Mouse (Mus musculus): ENCODE results near the gene Nkd1. TPM values are rescaled to one million over a fixed set of nuclear protein-coding genes. Genes with fewer than 3 reads are reported as not detected.
A peak's percentile ranks its signal among the peaks of the same experiment; 100 is the strongest.

The Nkd1 gene
- polyA plus RNA-seq, 1 experiment, result 9.3 TPM

DNA sequence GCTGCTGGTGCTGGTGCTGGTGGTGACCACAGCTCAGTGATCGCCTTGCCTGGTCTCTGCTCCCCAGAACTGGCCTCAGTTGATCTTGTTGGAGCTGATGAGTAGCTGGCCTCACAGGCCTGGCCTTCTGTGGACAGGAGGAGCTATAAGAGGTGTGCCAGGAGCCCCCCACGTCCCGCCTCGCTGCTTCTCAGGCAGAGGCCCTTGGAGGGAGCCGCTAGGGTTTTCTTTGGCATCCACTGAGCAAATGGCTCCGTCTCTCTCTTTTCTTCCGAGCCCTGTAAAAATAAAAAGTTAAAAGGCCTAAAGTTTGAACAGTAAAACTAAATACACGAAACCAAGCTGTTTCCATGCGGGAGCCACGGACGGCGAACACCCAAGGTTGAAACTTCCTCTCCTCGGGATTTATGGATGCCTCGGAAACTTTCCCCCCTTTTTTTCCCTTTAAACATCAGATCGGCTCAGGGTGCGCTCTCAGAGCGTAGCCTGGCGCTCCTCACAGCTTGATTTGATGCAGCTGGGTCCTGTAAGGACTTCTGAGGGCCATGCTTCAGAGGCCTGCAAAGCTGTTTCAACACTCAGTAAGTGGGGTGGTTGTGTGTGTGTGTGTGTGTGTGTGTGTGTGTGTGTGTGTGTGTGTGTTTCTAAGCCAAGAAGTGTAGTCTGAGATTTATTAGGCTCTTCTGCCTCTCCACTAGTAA is 25.0 kb downstream of the Nkd1 start:
- Histone ChIP-seq H3K4me3 (ENCODE audit: extremely low read depth, insufficient read depth, insufficient read length) (no peak overlapping the region), H3K36me3 (ENCODE audit: control insufficient read depth, insufficient read depth, low read length) (no peaks in the 10 kb centered on the region), H3K4me1 (ENCODE audit: control insufficient read depth, insufficient read depth, insufficient read length) (no peaks in the 10 kb centered on the region), H3K27me3 (ENCODE audit: control insufficient read depth, insufficient read depth, low read length) (no peaks in the 10 kb centered on the region), H3K27ac (ENCODE audit: insufficient read depth, low read length) (no peak overlapping the region)
- DNase-seq (ENCODE audit: low read depth in 1 of 2, low spot score in 2 of 2), result no peak
- TF ChIP-seq CTCF (IDR thresholded peaks at IDR 0.05; ENCODE audit: extremely low read depth, insufficient read depth, insufficient read length, insufficient replicate concordance) (no peak), POLR2A (IDR thresholded peaks at IDR 0.05; ENCODE audit: low read depth, low read length) (no peak)
- WGBS, result 89% methylated on average over 18 of the region's 18 CpGs

DNA sequence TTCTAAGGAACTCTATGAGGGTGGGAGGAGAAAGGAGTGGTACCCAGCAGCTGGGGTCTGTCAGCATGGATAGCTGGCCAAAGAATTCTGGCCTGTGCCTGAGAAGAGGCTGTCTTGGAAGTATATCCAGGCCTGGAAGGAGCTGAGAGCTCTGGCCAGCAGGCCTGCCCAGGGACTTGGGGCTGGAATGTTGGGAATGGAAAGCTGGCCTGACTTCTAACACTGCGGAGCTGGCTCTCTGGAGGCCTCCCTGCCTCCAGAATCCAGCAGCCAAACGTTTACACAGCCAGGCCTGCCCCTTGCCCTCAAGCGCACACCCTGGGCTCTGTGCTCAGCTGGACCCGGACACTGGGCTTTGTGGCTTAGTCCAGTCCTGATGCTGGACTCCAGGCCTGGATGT is 34.5 kb downstream of the Nkd1 start:
- 82% methylated on average over 4 of the region's 4 CpGs for WGBS
- TF ChIP-seq POLR2A (IDR thresholded peaks at IDR 0.05; ENCODE audit: low read depth, low read length) (no peak), CTCF (IDR thresholded peaks at IDR 0.05; ENCODE audit: extremely low read depth, insufficient read depth, insufficient read length, insufficient replicate concordance) (no peak)
- no peaks in the 10 kb centered on the region for H3K27me3 ChIP-seq (ENCODE audit: control insufficient read depth, insufficient read depth, low read length)
- no peak overlapping the region for H3K27ac ChIP-seq (ENCODE audit: insufficient read depth, low read length)
- DNase-seq (ENCODE audit: low read depth in 1 of 2, low spot score in 2 of 2), result no peak
- H3K4me1 ChIP-seq (ENCODE audit: control insufficient read depth, insufficient read depth, insufficient read length), result no peaks in the 10 kb centered on the region
- H3K36me3 ChIP-seq (ENCODE audit: control insufficient read depth, insufficient read depth, low read length), result no peaks in the 10 kb centered on the region
- H3K4me3 ChIP-seq (ENCODE audit: extremely low read depth, insufficient read depth, insufficient read length), result no peak overlapping the region

DNA sequence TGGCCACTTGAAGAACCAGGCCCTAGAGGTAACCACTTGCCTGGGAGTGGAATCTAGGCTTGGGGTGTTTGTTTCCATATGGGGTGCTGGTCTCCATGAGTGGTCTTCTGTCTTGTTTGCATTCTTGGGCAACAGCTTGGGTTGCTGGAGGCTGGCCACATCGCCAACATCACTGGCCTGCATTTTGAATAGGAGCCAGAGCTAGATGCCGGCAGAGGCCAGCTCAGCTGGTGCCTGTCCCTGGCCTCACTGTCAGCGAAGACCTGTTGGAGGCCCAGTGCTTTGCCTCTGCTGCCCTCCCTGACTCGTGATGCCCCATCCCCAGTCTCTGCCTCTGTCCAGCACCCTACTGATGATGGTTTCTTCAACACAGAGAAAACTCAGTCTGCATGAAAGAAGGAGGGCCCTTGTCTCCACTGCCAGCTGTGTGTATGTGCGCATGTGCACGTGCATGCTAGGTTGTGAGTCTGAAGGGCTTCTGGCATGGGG is 38.9 kb downstream of the Nkd1 start:
- TF ChIP-seq CTCF (IDR thresholded peaks at IDR 0.05; ENCODE audit: extremely low read depth, insufficient read depth, insufficient read length, insufficient replicate concordance), result no peak
- TF ChIP-seq POLR2A (IDR thresholded peaks at IDR 0.05; ENCODE audit: low read depth, low read length), result no peak
- H3K4me3 ChIP-seq (ENCODE audit: extremely low read depth, insufficient read depth, insufficient read length), result no peak overlapping the region
- 90% methylated on average over 6 of the region's 6 CpGs for WGBS
- no peaks in the 10 kb centered on the region for H3K36me3 ChIP-seq (ENCODE audit: control insufficient read depth, insufficient read depth, low read length)
- no peaks in the 10 kb centered on the region for H3K27me3 ChIP-seq (ENCODE audit: control insufficient read depth, insufficient read depth, low read length)
- DNase-seq (ENCODE audit: low read depth in 1 of 2, low spot score in 2 of 2), result no peak
- no peaks in the 10 kb centered on the region for H3K4me1 ChIP-seq (ENCODE audit: control insufficient read depth, insufficient read depth, insufficient read length)
- no peak overlapping the region for H3K27ac ChIP-seq (ENCODE audit: insufficient read depth, low read length)

- DNase-seq (ENCODE audit: low read depth in 1 of 2, low spot score in 2 of 2), result no peak
- H3K36me3 ChIP-seq (ENCODE audit: control insufficient read depth, insufficient read depth, low read length), result no peaks in the 10 kb centered on the region
- TF ChIP-seq CTCF (IDR thresholded peaks at IDR 0.05; ENCODE audit: extremely low read depth, insufficient read depth, insufficient read length, insufficient replicate concordance) (no peak), POLR2A (IDR thresholded peaks at IDR 0.05; ENCODE audit: low read depth, low read length) (no peak)
- no peak overlapping the region for H3K4me3 ChIP-seq (ENCODE audit: extremely low read depth, insufficient read depth, insufficient read length)
- H3K27me3 ChIP-seq (ENCODE audit: control insufficient read depth, insufficient read depth, low read length), result no peaks in the 10 kb centered on the region
- WGBS, result 73% methylated on average over 3 of the region's 3 CpGs
- H3K27ac ChIP-seq (ENCODE audit: insufficient read depth, low read length), result no peak overlapping the region
- H3K4me1 ChIP-seq (ENCODE audit: control insufficient read depth, insufficient read depth, insufficient read length), result peaks cover 3% of the 10 kb centered on the region; the same call in 1 of the 2 replicates
Measured at GRCm38 (mm10) chr8:88561402-88561801, 40.2 kb downstream of the Nkd1 start.

DNA sequence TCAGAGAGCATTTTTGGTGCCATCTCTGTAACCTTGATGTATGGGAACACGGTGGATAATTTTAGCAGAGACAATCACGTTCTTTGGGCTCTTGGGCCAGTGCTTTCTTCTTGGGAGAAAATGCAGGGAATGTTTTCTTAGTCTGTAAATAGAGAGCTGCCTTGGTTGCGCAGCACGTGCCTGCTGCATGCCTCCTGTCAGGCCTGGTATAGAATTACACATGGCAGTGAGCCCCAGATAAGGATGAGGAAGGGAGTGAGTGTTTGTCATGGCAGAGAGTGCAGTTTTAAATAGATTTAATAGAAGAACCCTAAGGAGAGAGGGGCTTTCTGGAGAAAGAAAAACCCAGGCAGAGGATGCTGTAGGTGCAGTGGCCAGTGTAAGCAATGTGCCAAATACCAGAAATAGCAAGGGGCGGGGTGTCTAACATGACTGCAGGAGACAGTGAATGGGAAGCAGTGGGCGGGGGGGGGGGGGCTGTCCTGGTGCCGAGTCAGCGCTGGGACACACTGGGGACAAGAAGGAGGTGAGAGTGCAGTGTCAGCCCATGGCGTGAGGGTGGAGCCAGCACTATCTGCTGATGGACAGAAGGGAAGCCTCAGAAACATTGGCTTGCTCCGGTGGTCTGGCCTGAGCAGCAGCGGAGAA is 43.2 kb downstream of the Nkd1 start:
- 78% methylated on average over 11 of the region's 11 CpGs for WGBS
- H3K36me3 ChIP-seq (ENCODE audit: control insufficient read depth, insufficient read depth, low read length), result no peaks in the 10 kb centered on the region
- TF ChIP-seq POLR2A (IDR thresholded peaks at IDR 0.05; ENCODE audit: low read depth, low read length), result no peak
- TF ChIP-seq CTCF (IDR thresholded peaks at IDR 0.05; ENCODE audit: extremely low read depth, insufficient read depth, insufficient read length, insufficient replicate concordance), result no peak
- H3K4me3 ChIP-seq (ENCODE audit: extremely low read depth, insufficient read depth, insufficient read length), result no peak overlapping the region
- H3K27me3 ChIP-seq (ENCODE audit: control insufficient read depth, insufficient read depth, low read length), result 0 out of 2 replicates have a peak, but pooled peaks cover 2% of the 10 kb centered on the region
- H3K27ac ChIP-seq (ENCODE audit: insufficient read depth, low read length), result no peak overlapping the region
- peaks cover 20% of the 10 kb centered on the region; the same call in 1 of the 2 replicates for H3K4me1 ChIP-seq (ENCODE audit: control insufficient read depth, insufficient read depth, insufficient read length)
- no peak for DNase-seq (ENCODE audit: low read depth in 1 of 2, low spot score in 2 of 2)

- 0 out of 2 replicates have a peak, but pooled peaks cover 2% of the 10 kb centered on the region for H3K27me3 ChIP-seq (ENCODE audit: control insufficient read depth, insufficient read depth, low read length)
- H3K4me1 ChIP-seq (ENCODE audit: control insufficient read depth, insufficient read depth, insufficient read length), result peaks cover 36% of the 10 kb centered on the region; the same call in 1 of the 2 replicates
- TF ChIP-seq CTCF (IDR thresholded peaks at IDR 0.05; ENCODE audit: extremely low read depth, insufficient read depth, insufficient read length, insufficient replicate concordance) (no peak), POLR2A (IDR thresholded peaks at IDR 0.05; ENCODE audit: low read depth, low read length) (no peak)
- H3K4me3 ChIP-seq (ENCODE audit: extremely low read depth, insufficient read depth, insufficient read length), result no peak overlapping the region
- peak; percentile 33 to 69 for DNase-seq (ENCODE audit: low read depth in 1 of 2, low spot score in 2 of 2)
- H3K36me3 ChIP-seq (ENCODE audit: control insufficient read depth, insufficient read depth, low read length), result no peaks in the 10 kb centered on the region
- H3K27ac ChIP-seq (ENCODE audit: insufficient read depth, low read length), result no peak overlapping the region
- WGBS, result 43% methylated on average over 4 of the region's 4 CpGs
Measured at GRCm38 (mm10) chr8:88566119-88566518, 45.0 kb downstream of the Nkd1 start.

Data from spleen, adult 2 months (tissue).